Mouse (Mus musculus) intestine, embryonic 14.5 days (tissue): ENCODE results near the gene Sftpd. TPM values are rescaled to one million over a fixed set of nuclear protein-coding genes. Genes with fewer than 3 reads are reported as not detected.
A peak's percentile ranks its signal among the peaks of the same experiment; 100 is the strongest.

Source experiments
- ATAC-seq: fragments of 200-750 bp; cut with Nextera tagmentation; replicated peaks from 2 replicates; pipeline ENCODE4 v1.8.0; 2017; ENCODE audit warnings: low read depth, moderate number of reproducible peaks, moderate TSS enrichment, moderate library complexity; ENCODE audit not compliant: low FRiP score, low TSS enrichment
- DNase-seq: peaks from one replicate; pipeline ENCODE4 v3.0.0-alpha.2; 2018; ENCODE audit warnings: low spot score
- H3K27ac ChIP-seq: fragments of 300-500 bp; sonication (generic); 2 replicates; pipeline ENCODE4 v1.5.1; 2014; ENCODE audit warnings: low read depth, mild to moderate bottlenecking, control low read depth
- H3K27me3 ChIP-seq: fragments of 300-500 bp; sonication (generic); replicated peaks from 2 replicates; pipeline ENCODE4 v1.6.1; 2014; ENCODE audit warnings: low read length, control low read depth; ENCODE audit not compliant: control insufficient read depth, insufficient read depth
- H3K36me3 ChIP-seq: fragments of 300-500 bp; sonication (generic); 2 replicates; pipeline ENCODE4 v1.6.1; 2014; ENCODE audit warnings: low read length, control low read depth; ENCODE audit not compliant: control insufficient read depth, insufficient read depth
- H3K4me1 ChIP-seq: fragments of 300-500 bp; sonication (generic); replicated peaks from 2 replicates; pipeline ENCODE4 v1.6.1; 2014; ENCODE audit warnings: low read length, control low read depth, mixed read lengths; ENCODE audit not compliant: control insufficient read depth, insufficient read depth
- H3K4me2 ChIP-seq: fragments of 300-500 bp; sonication (generic); 2 replicates; pipeline ENCODE4 v1.6.1; 2014; ENCODE audit warnings: low read length
- H3K4me3 ChIP-seq: fragments of 300-500 bp; sonication (generic); 2 replicates; pipeline ENCODE4 v1.5.1; 2014; ENCODE audit warnings: low read depth, low read length, control low read depth, mixed read lengths
- H3K9ac ChIP-seq: fragments of 300-500 bp; sonication (generic); 2 replicates; pipeline ENCODE4 v1.6.1; 2014; ENCODE audit warnings: mild to moderate bottlenecking, low read length
- H3K9me3 ChIP-seq: fragments of 300-500 bp; sonication (generic); 2 replicates; pipeline ENCODE4 v1.6.1; 2016; ENCODE audit warnings: low read length, control low read depth; ENCODE audit not compliant: control insufficient read depth
- WGBS: fragments of 180-500 bp; shearing (Covaris S2); extraction: QIAGEN DNeasy Blood & Tissue Kit; methylation state at CpG from one replicate; pipeline ENCODE4 v1.1.7; 2014; 5-methylcytosine and 5-hydroxymethylcytosine counted together
- polyA plus RNA-seq: library from polyadenylated mRNA; unstranded; fragments of >200 nt; fragmentation: Nextera tagmentation; extraction: Ambion mirVana; gene quantifications from 2 replicates; pipeline ENCODE4 v1.2.1, GENCODE M21; 2014

Sftpd gene
- not detected in 2 replicates for polyA plus RNA-seq

DNA sequence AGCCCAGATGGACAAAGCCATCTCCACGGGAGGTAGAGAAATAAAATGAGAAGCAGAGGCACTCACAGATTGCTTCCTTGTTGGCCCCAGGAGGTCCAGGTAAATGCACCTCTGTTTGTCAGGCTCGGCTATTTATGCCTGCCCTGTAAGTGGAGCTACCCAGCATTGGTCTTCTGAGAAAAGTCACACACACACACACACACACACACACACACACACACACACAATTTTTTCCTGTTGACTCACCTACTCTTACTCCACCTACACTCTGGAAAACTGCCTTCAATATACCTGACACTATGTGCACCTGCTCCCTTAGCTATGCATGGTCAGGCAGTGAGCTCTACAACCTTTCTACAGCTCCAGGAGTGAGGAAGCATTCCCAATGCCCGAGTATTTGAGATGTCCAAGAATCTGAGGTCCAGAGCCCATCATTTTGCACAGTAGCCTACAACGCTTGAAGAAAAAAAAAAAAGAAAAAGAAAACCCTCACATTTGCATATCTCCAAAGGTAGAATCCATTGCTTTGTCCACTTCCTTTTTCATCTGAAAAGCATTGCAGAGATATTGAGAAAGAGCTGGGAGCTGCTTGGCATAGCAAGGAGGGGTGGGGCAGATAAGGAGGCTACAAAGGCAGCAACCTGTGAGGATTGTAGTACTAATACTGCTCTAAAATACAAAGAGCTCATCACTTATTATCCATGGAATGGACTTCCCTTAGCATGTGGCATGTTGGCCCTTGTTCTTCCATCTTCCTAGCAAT, at the start of gene Sftpd:
TSS of gene Sftpd (minus strand) at position 91 of the 763 bp plus-strand sequence.
- 76% methylated on average over 4 of the region's 4 CpGs for WGBS
- Histone ChIP-seq H3K36me3 (no peaks in the 10 kb centered on the region), H3K4me3 (no peak within 1 kb of the TSS), H3K9ac (no peak within 1 kb of the TSS), H3K4me1 (no peaks in the 10 kb centered on the region), H3K27me3 (no peaks in the 10 kb centered on the region), H3K9me3 (no peaks in the 10 kb centered on the region), H3K4me2 (no peak within 1 kb of the TSS), H3K27ac (no peak within 1 kb of the TSS)
- ATAC-seq (no peak), DNase-seq (no peak)

DNA sequence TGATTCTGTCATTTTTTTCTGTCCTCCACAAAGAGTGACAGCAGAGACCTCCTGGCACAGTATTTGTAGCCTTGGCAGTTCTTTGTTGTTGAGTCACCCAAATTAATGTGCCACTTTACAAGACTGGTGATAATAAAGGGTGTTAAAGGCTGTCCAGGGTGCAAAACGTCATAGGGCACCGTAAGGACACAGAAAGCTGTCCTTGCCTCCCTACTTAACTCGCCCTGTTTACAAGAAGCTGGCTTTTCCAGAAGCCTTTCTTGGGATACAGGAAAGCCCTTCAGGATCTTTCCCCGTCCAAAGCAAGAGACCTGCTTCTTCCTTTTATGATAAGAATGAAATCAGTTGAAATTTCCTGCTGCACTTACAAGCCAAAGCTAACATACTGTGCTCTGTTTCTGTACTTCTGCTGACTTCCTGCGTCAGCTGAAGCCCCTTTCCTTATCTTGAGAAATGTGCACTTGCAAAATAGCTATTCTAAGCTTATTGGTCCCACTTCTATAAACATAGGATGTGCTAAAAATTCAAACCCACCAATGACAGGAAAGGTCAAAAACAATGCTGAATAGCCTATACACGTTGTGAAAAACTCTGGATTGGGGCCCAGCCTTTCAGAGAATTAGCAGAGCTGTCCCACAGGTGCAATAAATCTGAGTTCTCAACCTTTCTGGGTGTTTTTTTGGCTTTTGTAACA, 13.2 kb upstream of the Sftpd start:
- DNase-seq (no peak), ATAC-seq (no peak)
- Histone ChIP-seq H3K4me3 (no peak overlapping the region), H3K36me3 (no peaks in the 10 kb centered on the region), H3K9me3 (no peaks in the 10 kb centered on the region), H3K4me2 (no peak overlapping the region), H3K9ac (no peak overlapping the region), H3K27me3 (no peaks in the 10 kb centered on the region), H3K27ac (no peak overlapping the region), H3K4me1 (no peaks in the 10 kb centered on the region)
- 47% methylated on average over 6 of the region's 6 CpGs for WGBS

DNA sequence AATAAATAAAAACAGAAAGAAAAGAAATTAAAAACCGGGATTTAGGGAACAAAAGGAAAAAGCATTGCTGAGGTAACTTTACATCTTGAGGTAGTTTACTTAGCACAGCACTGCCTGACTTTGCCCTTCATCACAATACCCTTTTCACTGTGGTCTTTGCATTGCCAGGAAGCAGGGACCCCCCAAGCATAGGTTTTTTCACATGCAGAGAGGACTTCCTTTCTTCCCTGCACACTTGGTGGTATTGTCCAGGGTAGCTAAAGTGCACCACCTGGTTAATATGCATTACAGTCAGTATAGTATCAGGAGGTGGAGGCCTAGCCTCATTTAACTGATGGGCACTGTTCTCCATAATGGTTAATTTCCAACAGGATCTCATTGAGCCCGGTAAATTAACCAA, 4.5 kb upstream of the Sftpd start:
- no peak for DNase-seq
- WGBS, result 76% methylated on average over 2 of the region's 2 CpGs
- no peak overlapping the region for H3K4me3 ChIP-seq

GRCm38 (mm10) chr14:41174802-41175201, 10.1 kb downstream of the Sftpd start:
- Histone ChIP-seq H3K9ac (no peak overlapping the region), H3K27me3 (no peaks in the 10 kb centered on the region), H3K4me2 (no peak overlapping the region), H3K4me3 (no peak overlapping the region), H3K36me3 (no peaks in the 10 kb centered on the region), H3K9me3 (no peaks in the 10 kb centered on the region), H3K27ac (no peak overlapping the region), H3K4me1 (no peaks in the 10 kb centered on the region)
- ATAC-seq (no peak), DNase-seq (no peak)
- 69% methylated on average over 1 of the region's 1 CpGs for WGBS

More for the DNA sequence above, 4.5 kb upstream of the Sftpd start:
- Histone ChIP-seq H3K9ac (no peak overlapping the region), H3K27ac (no peak overlapping the region), H3K9me3 (0 out of 2 replicates have a peak, but pooled peaks cover 2% of the 10 kb centered on the region), H3K4me1 (no peaks in the 10 kb centered on the region), H3K36me3 (no peaks in the 10 kb centered on the region), H3K4me2 (no peak overlapping the region), H3K27me3 (no peaks in the 10 kb centered on the region)
- no peak for ATAC-seq

- no peak for DNase-seq
- 79% methylated on average over 2 of the region's 2 CpGs for WGBS
Measured at GRCm38 (mm10) chr14:41170514-41170913, 14.4 kb downstream of the Sftpd start.

GRCm38 (mm10) chr14:41168567-41168966, 16.4 kb downstream of the Sftpd start:
- ATAC-seq (no peak), DNase-seq (no peak)
- no peak overlapping the region for H3K27ac ChIP-seq
- H3K4me1 ChIP-seq, result no peaks in the 10 kb centered on the region
- H3K9me3 ChIP-seq, result no peaks in the 10 kb centered on the region
- H3K4me2 ChIP-seq, result no peak overlapping the region
- no peaks in the 10 kb centered on the region for H3K36me3 ChIP-seq
- no peaks in the 10 kb centered on the region for H3K27me3 ChIP-seq
- H3K9ac ChIP-seq, result no peak overlapping the region
- H3K4me3 ChIP-seq, result no peak overlapping the region
- 96% methylated on average over 1 of the region's 1 CpGs for WGBS

More at GRCm38 (mm10) chr14:41170514-41170913, 14.4 kb downstream of the Sftpd start:
- Histone ChIP-seq H3K4me1 (no peaks in the 10 kb centered on the region), H3K27ac (no peak overlapping the region), H3K36me3 (no peaks in the 10 kb centered on the region), H3K4me2 (no peak overlapping the region), H3K9me3 (no peaks in the 10 kb centered on the region), H3K4me3 (no peak overlapping the region), H3K27me3 (no peaks in the 10 kb centered on the region), H3K9ac (no peak overlapping the region)
- no peak for ATAC-seq

- H3K36me3 ChIP-seq, result no peaks in the 10 kb centered on the region
- H3K9me3 ChIP-seq, result no peaks in the 10 kb centered on the region
- no peak overlapping the region for H3K9ac ChIP-seq
- H3K27me3 ChIP-seq, result no peaks in the 10 kb centered on the region
- ATAC-seq (no peak), DNase-seq (no peak)
- no peak overlapping the region for H3K27ac ChIP-seq
- 56% methylated on average over 5 of the region's 5 CpGs for WGBS
- no peaks in the 10 kb centered on the region for H3K4me1 ChIP-seq
- H3K4me2 ChIP-seq, result no peak overlapping the region
- H3K4me3 ChIP-seq, result no peak overlapping the region
Measured at GRCm38 (mm10) chr14:41167278-41167677, 17.7 kb downstream of the Sftpd start.

DNA sequence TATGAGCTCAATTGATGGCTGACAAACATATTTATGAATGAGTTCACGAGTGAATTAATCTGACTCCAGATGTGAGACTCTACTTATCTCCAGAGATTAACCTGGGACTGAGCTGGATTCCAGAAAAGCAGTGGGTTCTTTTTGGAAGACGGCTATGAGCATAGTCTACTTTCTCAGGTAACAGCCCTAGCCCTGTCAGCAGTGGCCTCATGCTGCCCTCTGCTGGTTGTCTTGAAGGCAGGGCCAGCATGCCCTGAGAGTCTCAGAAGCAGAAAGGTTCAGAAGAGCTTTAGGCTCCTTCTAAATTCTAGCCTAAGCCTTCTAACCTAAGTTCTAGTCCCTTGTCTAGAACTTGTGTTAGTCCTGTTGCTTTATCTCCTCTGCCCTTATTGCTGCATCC, 22.3 kb downstream of the Sftpd start:
- Histone ChIP-seq H3K36me3 (no peaks in the 10 kb centered on the region), H3K4me2 (no peak overlapping the region), H3K9ac (no peak overlapping the region), H3K4me3 (no peak overlapping the region), H3K27me3 (no peaks in the 10 kb centered on the region), H3K27ac (no peak overlapping the region), H3K9me3 (no peaks in the 10 kb centered on the region), H3K4me1 (no peaks in the 10 kb centered on the region)
- no peak for ATAC-seq
- DNase-seq, result peak; percentile 61
- WGBS, result 22% methylated on average over 2 of the region's 2 CpGs
